Mouse (Mus musculus) small intestine, adult 2 months (tissue): ENCODE results near the gene Isca1. TPM values are rescaled to one million over a fixed set of nuclear protein-coding genes. Genes with fewer than 3 reads are reported as not detected.

Source experiments
- H3K27ac ChIP-seq: fragments of 200-500 bp; 2 replicates; pipeline ENCODE4 v1.5.1; 2012; ENCODE audit warnings: low read depth, low read length, control low read depth, inconsistent platforms; ENCODE audit not compliant: insufficient read depth
- H3K27me3 ChIP-seq: fragments of 200-500 bp; 2 replicates; pipeline ENCODE4 v1.6.1; 2012; ENCODE audit warnings: mild to moderate bottlenecking, moderate library complexity, low read length, inconsistent platforms; ENCODE audit not compliant: control insufficient read depth, insufficient read depth
- H3K36me3 ChIP-seq: fragments of 200-500 bp; 2 replicates; pipeline ENCODE4 v1.6.1; 2012; ENCODE audit warnings: mild to moderate bottlenecking, low read length, control low read depth, inconsistent platforms; ENCODE audit not compliant: control insufficient read depth, insufficient read depth
- H3K4me1 ChIP-seq: fragments of 200-500 bp; 2 replicates; pipeline ENCODE4 v1.6.1; 2012; ENCODE audit warnings: low read length, inconsistent platforms, mixed read lengths; ENCODE audit not compliant: control insufficient read depth, insufficient read depth, insufficient read length
- H3K4me3 ChIP-seq: fragments of 200-500 bp; 2 replicates; pipeline ENCODE4 v1.5.1; 2012; ENCODE audit warnings: low read depth, mild to moderate bottlenecking, control low read depth, inconsistent platforms, low read length, moderate library complexity
- CTCF ChIP-seq: fragments of 200-500 bp; IDR thresholded peaks from 2 replicates; pipeline ENCODE4 v1.5.1; 2012; ENCODE audit warnings: low read depth, mild to moderate bottlenecking, control low read depth, inconsistent platforms, low read length, moderate library complexity, mixed read lengths; ENCODE audit not compliant: insufficient replicate concordance, insufficient read length; ENCODE audit errors: extremely low read depth
- POLR2A ChIP-seq: fragments of 200-500 bp; IDR thresholded peaks from 2 replicates; pipeline ENCODE4 v1.6.1; 2012; ENCODE audit warnings: low read depth, mild to moderate bottlenecking, control low read depth, inconsistent platforms, low read length, moderate library complexity
- WGBS: fragments of 180-500 bp; shearing (Covaris S2); methylation state at CpG from one replicate; pipeline ENCODE4 v1.1.7; 2018; 5-methylcytosine and 5-hydroxymethylcytosine counted together
- polyA plus RNA-seq: library from polyadenylated mRNA; depleted of rRNA; stranded (reverse); fragments of >200 nt; gene quantifications from 2 replicates; pipeline ENCODE4 v1.2.3, GENCODE M21; 2012; rRNA removed

Gene Isca1
- polyA plus RNA-seq = 28.8 and 40.1 TPM in 2 replicates

- no peaks in the 10 kb centered on the region for H3K27me3 ChIP-seq
- TF ChIP-seq POLR2A (peak; percentile 15), CTCF (no peak)
- peaks cover 26% of the 10 kb centered on the region for H3K4me1 ChIP-seq
- under 1% methylated on average over 91 of the region's 91 CpGs for WGBS
- peaks cover 15% of the 10 kb centered on the region for H3K36me3 ChIP-seq
- H3K27ac ChIP-seq = peak within 1 kb of the TSS; percentile 96
- H3K4me3 ChIP-seq = peak within 1 kb of the TSS; percentile 68
Measured at GRCm38 (mm10) chr13:59769296-59770163, at the start of gene Isca1. Isca1 (minus strand) TSS chr13:59769810.

- no peak overlapping the region for H3K4me3 ChIP-seq
- H3K36me3 ChIP-seq = peaks cover 51% of the 10 kb centered on the region
- 83% methylated on average over 4 of the region's 4 CpGs for WGBS
- no peak overlapping the region for H3K27ac ChIP-seq
- no peaks in the 10 kb centered on the region for H3K27me3 ChIP-seq
- peaks cover 6% of the 10 kb centered on the region; the same call in 1 of the 2 replicates for H3K4me1 ChIP-seq
- no peak for TF ChIP-seq POLR2A
- TF ChIP-seq CTCF = no peak
Measured at GRCm38 (mm10) chr13:59817352-59817751, 47.7 kb upstream of the Isca1 start.

GRCm38 (mm10) chr13:59814109-59814591 is 44.5 kb upstream of the Isca1 start:
- Histone ChIP-seq H3K4me3 (no peak overlapping the region), H3K27ac (no peak overlapping the region), H3K36me3 (peaks cover 69% of the 10 kb centered on the region), H3K27me3 (no peaks in the 10 kb centered on the region), H3K4me1 (peaks cover 4% of the 10 kb centered on the region; the same call in 1 of the 2 replicates)
- TF ChIP-seq POLR2A (no peak), CTCF (no peak)
- WGBS = 57% methylated on average over 6 of the region's 6 CpGs

GRCm38 (mm10) chr13:59811581-59811980 is 42.0 kb upstream of the Isca1 start:
- Histone ChIP-seq H3K27ac (no peak overlapping the region), H3K4me3 (no peak overlapping the region), H3K4me1 (no peaks in the 10 kb centered on the region), H3K36me3 (peaks cover 75% of the 10 kb centered on the region), H3K27me3 (no peaks in the 10 kb centered on the region)
- 90% methylated on average over 3 of the region's 3 CpGs for WGBS
- TF ChIP-seq CTCF = no peak
- TF ChIP-seq POLR2A = no peak

GRCm38 (mm10) chr13:59801000-59801399 is 31.4 kb upstream of the Isca1 start:
- TF ChIP-seq POLR2A = no peak
- TF ChIP-seq CTCF = no peak
- peaks cover 90% of the 10 kb centered on the region for H3K36me3 ChIP-seq

GRCm38 (mm10) chr13:59800077-59800476 is 30.5 kb upstream of the Isca1 start:
- H3K27ac ChIP-seq = no peak overlapping the region
- no peak for TF ChIP-seq CTCF
- no peak for TF ChIP-seq POLR2A
- no peaks in the 10 kb centered on the region for H3K27me3 ChIP-seq
- no peak overlapping the region for H3K4me3 ChIP-seq
- 85% methylated on average over 2 of the region's 2 CpGs for WGBS
- H3K36me3 ChIP-seq = peaks cover 87% of the 10 kb centered on the region
- H3K4me1 ChIP-seq = no peaks in the 10 kb centered on the region

More at GRCm38 (mm10) chr13:59801000-59801399, 31.4 kb upstream of the Isca1 start:
- Histone ChIP-seq H3K27ac (no peak overlapping the region), H3K4me1 (no peaks in the 10 kb centered on the region), H3K27me3 (no peaks in the 10 kb centered on the region), H3K4me3 (no peak overlapping the region)
- 94% methylated on average over 6 of the region's 6 CpGs for WGBS

- Histone ChIP-seq H3K36me3 (peaks cover 83% of the 10 kb centered on the region), H3K4me1 (no peaks in the 10 kb centered on the region), H3K4me3 (no peak overlapping the region), H3K27ac (no peak overlapping the region), H3K27me3 (no peaks in the 10 kb centered on the region)
- 97% methylated on average over 1 of the region's 1 CpGs for WGBS
- TF ChIP-seq POLR2A = no peak
- no peak for TF ChIP-seq CTCF
Measured at GRCm38 (mm10) chr13:59798306-59798705, 28.7 kb upstream of the Isca1 start.
